Mouse (Mus musculus): Measurements from ENCODE around the gene Gjb3. TPM values are rescaled to one million over a fixed set of nuclear protein-coding genes. Genes with fewer than 3 reads are reported as not detected.

The Gjb3 gene
- total RNA-seq, 4 experiments from 2014 or later, result not detected

- DNase-seq, result no peak
Observed at GRCm38 (mm10) chr4:127278451-127279001, 52.1 kb downstream of the Gjb3 start.

Other genes with a start within 250 kb of the Gjb3 start
- gene Tmem35b, start 207.2 kb downstream of the Gjb3 start, total RNA-seq (2022), result 10 to 100 TPM; 19.0 to 21.6 (median 20.3) TPM
- gene Dlgap3, start 161.6 kb downstream of the Gjb3 start, total RNA-seq (2022), result 1 to 10 TPM; 3.3 to 7.0 (median 5.8) TPM
- gene Smim12, start 87.1 kb downstream of the Gjb3 start, total RNA-seq (2022), result 10 to 100 TPM; 58.8 to 73.0 (median 67.6) TPM
- gene Gja4, start 16.8 kb downstream of the Gjb3 start, total RNA-seq (2022), result 1 to 10 TPM; 3.1 to 7.0 (median 4.5) TPM
- not detected for gene Gjb4, start 23.2 kb upstream of the Gjb3 start, total RNA-seq (2022)
- under 1 TPM in 3 of 4 experiments, not detected in 1; 0.18 to 0.38 (median 0.21) TPM for gene Gjb5, start 27.3 kb upstream of the Gjb3 start, total RNA-seq (2022)